Mouse (Mus musculus): ENCODE data around the gene Anks1b. TPM values are rescaled to one million over a fixed set of nuclear protein-coding genes. Genes with fewer than 3 reads are reported as not detected.

Anks1b gene
- polyA plus RNA-seq, 1 experiment from 2014 or later, result 1.9 TPM

DNA sequence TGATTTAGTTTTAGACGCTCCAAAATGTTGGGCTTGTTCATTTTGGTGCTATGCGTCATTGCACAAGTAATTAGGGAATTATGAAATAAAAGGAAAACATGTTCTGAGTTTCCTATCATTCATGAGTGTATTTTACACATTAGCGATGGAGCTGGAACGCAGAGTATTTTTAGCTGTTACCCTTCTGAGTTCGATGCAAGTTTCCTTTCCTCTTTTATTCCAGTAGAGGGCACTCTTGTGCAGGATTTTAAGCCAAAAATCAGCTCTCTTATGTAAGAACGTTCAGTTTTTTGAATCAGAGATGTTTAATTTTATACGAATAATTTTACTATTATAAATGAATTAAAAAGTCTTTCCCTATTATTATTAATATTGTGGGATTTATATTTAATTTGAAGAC is 208.3 kb downstream of the Anks1b start:
- WGBS, result 17% methylated on average over 7 of the region's 7 CpGs
- Histone ChIP-seq H3K9me3 (no peaks in the 10 kb centered on the region), H3K9ac (no peak overlapping the region), H3K27ac (no peak overlapping the region), H3K4me3 (replicated peaks) (no peak overlapping the region), H3K4me1 (no peaks in the 10 kb centered on the region), H3K4me2 (no peak overlapping the region), H3K36me3 (no peaks in the 10 kb centered on the region), H3K27me3 (replicated peaks) (no peaks in the 10 kb centered on the region)
- ATAC-seq (ENCODE audit: insufficient read depth, low FRiP score, low read depth), result no peak

DNA sequence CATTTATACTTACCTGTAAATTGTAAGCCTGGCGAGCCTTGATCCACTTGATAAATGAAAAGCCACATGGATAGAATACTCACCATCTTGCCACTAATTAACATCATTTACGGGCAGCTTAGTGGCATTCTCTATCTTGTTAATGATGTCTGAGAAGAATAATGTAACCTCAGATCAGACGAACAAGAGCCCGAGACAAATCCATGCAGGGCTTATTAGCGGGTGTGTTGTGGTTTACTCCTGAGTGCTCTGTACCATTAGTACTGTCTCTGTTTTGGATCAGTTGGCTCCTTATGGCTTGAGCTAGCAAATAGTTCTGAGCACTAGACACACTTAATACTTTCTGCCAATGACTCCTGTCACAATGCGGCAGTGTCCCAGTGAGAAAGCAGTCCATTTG is 220.6 kb downstream of the Anks1b start:
- 84% methylated on average over 6 of the region's 6 CpGs for WGBS
- H3K27me3 ChIP-seq (replicated peaks), result no peaks in the 10 kb centered on the region
- H3K9ac ChIP-seq, result no peak overlapping the region
- no peak overlapping the region for H3K4me3 ChIP-seq (replicated peaks)
- H3K4me2 ChIP-seq, result no peak overlapping the region
- no peaks in the 10 kb centered on the region for H3K9me3 ChIP-seq
- no peaks in the 10 kb centered on the region for H3K36me3 ChIP-seq
- ATAC-seq (ENCODE audit: insufficient read depth, low FRiP score, low read depth), result no peak
- H3K4me1 ChIP-seq, result no peaks in the 10 kb centered on the region
- H3K27ac ChIP-seq, result no peak overlapping the region

DNA sequence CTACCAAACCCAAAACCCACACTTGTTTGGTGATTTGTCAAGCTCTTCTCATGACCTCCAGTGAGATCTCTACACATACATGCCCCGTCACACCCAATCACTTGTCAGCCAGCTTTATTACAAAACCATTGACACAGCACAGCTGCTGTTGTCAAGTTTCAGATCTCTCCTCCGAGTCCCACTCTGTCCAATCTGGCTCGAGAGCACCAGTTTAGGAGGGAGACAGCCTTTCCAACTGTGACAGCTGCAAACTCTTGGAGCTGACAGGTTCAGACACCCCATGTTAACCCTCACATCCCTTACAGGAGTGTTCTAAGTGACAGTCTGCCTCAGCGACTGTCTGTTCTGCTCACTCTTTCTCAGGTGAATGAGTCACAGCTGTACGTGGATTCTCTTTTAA is 239.4 kb downstream of the Anks1b start:
- Histone ChIP-seq H3K4me2 (no peak overlapping the region), H3K4me1 (no peaks in the 10 kb centered on the region), H3K9me3 (no peaks in the 10 kb centered on the region), H3K27me3 (replicated peaks) (no peaks in the 10 kb centered on the region), H3K9ac (no peak overlapping the region), H3K27ac (no peak overlapping the region), H3K4me3 (replicated peaks) (no peak overlapping the region), H3K36me3 (no peaks in the 10 kb centered on the region)
- no peak for ATAC-seq (ENCODE audit: insufficient read depth, low FRiP score, low read depth)
- WGBS, result 43% methylated on average over 5 of the region's 5 CpGs

DNA sequence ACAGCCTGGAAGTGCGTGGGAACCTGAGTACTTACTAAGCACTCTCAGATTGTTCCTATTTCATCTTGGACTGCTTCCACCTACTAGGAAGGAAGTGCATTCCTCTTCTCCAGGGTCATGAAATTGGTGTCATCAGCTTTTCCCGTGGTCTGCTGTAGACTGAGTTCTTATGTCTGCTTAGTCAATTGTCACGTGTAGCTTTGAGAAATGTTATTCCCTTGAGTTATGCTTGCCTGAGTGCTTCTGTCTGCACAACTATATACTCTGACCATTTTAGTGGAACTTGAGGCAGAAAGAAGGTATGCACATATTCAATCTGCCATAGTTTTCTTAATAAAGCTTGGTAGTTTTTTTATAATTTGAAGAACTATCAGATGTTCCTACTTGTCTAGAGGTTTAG is 243.6 kb downstream of the Anks1b start:
- no peak overlapping the region for H3K9ac ChIP-seq
- no peaks in the 10 kb centered on the region for H3K4me1 ChIP-seq
- 75% methylated on average over 3 of the region's 3 CpGs for WGBS
- H3K4me3 ChIP-seq (replicated peaks), result no peak overlapping the region
- H3K4me2 ChIP-seq, result no peak overlapping the region
- H3K36me3 ChIP-seq, result no peaks in the 10 kb centered on the region
- H3K27me3 ChIP-seq (replicated peaks), result no peaks in the 10 kb centered on the region
- ATAC-seq (ENCODE audit: insufficient read depth, low FRiP score, low read depth), result no peak
- H3K9me3 ChIP-seq, result no peaks in the 10 kb centered on the region
- no peak overlapping the region for H3K27ac ChIP-seq

DNA sequence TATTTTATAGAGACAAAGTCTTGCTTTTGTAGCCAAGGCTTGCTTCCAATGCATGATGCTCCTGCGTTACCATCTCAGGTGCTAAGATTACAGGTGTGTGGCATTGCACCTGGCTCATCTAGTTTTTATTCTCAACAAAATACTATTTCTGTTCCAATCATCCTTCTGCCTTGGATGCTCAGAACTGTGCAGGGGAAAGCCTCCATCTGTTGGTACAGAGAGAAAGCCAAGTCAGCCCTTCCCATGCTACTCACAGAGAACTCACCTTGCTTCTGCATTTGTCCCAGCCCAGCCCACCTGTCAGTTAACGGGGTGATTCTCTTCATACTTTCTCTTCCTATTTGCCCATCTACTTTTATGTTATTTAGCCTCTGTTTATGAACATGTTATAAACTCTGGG is 244.5 kb downstream of the Anks1b start:
- Histone ChIP-seq H3K4me3 (replicated peaks) (no peak overlapping the region), H3K36me3 (no peaks in the 10 kb centered on the region), H3K4me1 (no peaks in the 10 kb centered on the region), H3K27ac (no peak overlapping the region), H3K4me2 (no peak overlapping the region), H3K9ac (no peak overlapping the region), H3K9me3 (no peaks in the 10 kb centered on the region), H3K27me3 (replicated peaks) (no peaks in the 10 kb centered on the region)
- ATAC-seq (ENCODE audit: insufficient read depth, low FRiP score, low read depth), result no peak
- 79% methylated on average over 2 of the region's 2 CpGs for WGBS

DNA sequence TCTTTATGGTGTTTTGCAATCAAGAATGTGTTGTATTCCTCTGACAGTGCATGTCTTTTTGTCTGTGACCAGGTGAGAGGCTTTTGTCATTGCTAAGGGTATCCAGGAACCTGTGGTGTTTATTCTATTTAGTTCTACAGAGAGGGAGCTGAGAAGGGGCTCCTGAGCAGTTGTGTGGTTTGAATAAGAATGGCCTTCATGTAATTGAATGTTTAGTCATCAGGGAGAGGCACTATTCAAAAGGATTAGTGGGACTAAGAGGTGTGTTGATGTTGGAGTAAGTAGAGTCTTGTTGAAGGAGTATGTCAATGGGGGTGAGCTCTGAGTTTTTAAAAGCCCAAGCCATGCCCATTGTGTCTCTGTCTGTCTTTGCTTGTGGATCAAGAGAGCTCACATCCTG is 264.2 kb downstream of the Anks1b start:
- no peak for ATAC-seq (ENCODE audit: insufficient read depth, low FRiP score, low read depth)
- Histone ChIP-seq H3K4me3 (replicated peaks) (no peak overlapping the region), H3K4me2 (no peak overlapping the region), H3K36me3 (no peaks in the 10 kb centered on the region), H3K9ac (no peak overlapping the region), H3K9me3 (no peaks in the 10 kb centered on the region), H3K4me1 (no peaks in the 10 kb centered on the region), H3K27ac (no peak overlapping the region), H3K27me3 (replicated peaks) (no peaks in the 10 kb centered on the region)

DNA sequence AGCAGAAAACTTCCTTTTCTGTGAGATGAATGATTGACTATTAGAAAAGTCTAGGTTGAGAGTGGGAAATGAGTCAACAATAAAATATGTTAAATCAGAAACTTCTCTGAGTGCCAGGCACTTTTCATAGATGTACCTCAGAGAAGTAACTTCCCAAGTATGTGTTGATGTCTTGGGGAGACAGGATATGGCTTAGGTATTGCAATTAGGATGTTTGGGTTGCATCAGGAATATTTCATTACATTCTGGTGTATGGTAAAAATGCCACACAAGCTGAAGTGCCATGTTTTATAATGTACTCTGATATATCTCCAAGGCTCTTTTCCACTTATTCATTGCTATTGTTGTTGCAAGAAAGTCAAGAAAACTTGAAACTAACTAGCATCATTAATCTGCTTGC is 267.6 kb downstream of the Anks1b start:
- Histone ChIP-seq H3K4me2 (no peak overlapping the region), H3K9me3 (no peaks in the 10 kb centered on the region), H3K4me1 (no peaks in the 10 kb centered on the region), H3K36me3 (no peaks in the 10 kb centered on the region), H3K9ac (no peak overlapping the region), H3K27me3 (replicated peaks) (no peaks in the 10 kb centered on the region), H3K4me3 (replicated peaks) (no peak overlapping the region), H3K27ac (no peak overlapping the region)
- no peak for ATAC-seq (ENCODE audit: insufficient read depth, low FRiP score, low read depth)

DNA sequence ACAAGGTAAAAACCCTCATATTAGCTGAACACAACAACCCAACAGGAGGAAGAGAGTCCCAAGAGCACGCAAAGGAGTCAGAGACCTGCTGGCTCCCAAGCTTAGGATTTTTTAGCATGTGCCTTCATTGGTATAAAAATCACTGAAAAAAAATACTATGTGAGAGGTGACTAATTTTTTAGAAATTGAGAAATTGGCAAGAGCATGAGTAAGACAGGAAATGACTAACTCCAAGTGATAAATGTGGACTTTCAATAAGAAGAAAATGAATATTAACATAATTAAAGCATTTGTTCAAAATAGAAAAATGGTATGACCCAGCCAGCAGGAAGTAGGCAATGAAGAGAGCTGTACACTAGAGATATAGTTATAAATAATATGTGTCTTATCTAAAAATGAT is 271.1 kb downstream of the Anks1b start:
- 95% methylated on average over 1 of the region's 1 CpGs for WGBS
- H3K4me1 ChIP-seq, result no peaks in the 10 kb centered on the region
- no peak for ATAC-seq (ENCODE audit: insufficient read depth, low FRiP score, low read depth)
- no peak overlapping the region for H3K4me2 ChIP-seq
- no peak overlapping the region for H3K4me3 ChIP-seq (replicated peaks)
- H3K9ac ChIP-seq, result no peak overlapping the region
- H3K36me3 ChIP-seq, result no peaks in the 10 kb centered on the region
- H3K27ac ChIP-seq, result no peak overlapping the region
- no peaks in the 10 kb centered on the region for H3K9me3 ChIP-seq
- H3K27me3 ChIP-seq (replicated peaks), result no peaks in the 10 kb centered on the region

DNA sequence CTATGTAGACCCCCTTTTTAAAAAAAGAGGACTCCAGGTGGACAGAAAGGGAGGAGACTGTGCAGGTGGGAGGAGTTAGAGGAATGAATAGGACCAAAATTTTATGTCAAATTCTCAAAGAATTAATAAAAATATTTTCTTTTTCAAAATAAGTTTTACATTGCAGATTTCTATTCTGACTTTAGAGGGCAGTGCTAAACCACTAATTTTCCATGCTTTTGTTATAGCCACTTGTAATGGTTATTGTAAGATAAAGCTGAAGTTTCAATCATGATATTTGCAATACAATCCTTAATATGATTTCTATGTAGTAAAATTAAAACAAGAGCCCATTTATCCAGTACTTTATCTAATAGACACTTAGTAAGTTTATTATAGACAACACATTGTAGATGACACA is 278.2 kb downstream of the Anks1b start:
- H3K4me1 ChIP-seq, result no peaks in the 10 kb centered on the region
- H3K27me3 ChIP-seq (replicated peaks), result no peaks in the 10 kb centered on the region
- H3K4me3 ChIP-seq (replicated peaks), result no peak overlapping the region
- H3K27ac ChIP-seq, result no peak overlapping the region
- no peak overlapping the region for H3K4me2 ChIP-seq
- no peak overlapping the region for H3K9ac ChIP-seq
- H3K9me3 ChIP-seq, result no peaks in the 10 kb centered on the region
- H3K36me3 ChIP-seq, result no peaks in the 10 kb centered on the region
- no peak for ATAC-seq (ENCODE audit: insufficient read depth, low FRiP score, low read depth)

DNA sequence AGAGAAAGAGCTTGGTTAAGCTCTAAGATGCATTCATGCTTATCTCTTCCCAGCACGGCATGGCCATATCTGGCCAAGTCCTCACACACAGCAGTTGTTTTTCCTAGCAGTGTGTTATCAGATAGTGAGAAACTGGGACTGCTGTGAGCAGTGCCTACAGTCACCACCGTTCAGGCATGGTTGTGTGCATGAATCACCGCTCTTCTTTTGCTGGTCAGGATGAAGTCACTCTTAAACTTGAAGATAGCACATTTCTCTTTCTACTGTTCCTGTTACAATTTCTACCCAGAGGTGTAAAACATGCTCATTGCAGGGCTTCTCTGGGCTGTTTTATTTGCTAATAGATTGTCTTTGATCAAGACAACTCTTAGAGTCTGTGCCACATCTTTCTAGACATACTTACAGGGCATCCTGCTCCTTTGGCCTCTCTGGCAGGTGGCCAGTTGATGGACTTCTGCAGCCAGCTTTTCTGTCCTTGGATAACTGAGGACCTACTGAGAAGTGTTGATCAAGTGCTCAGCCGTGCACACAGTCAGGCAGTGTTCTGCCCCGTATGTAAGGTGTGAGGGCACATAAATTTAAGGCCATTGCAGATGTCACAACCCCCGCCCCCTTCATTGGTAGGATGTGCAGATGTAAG is 296.8 kb downstream of the Anks1b start:
- WGBS, result 61% methylated on average over 6 of the region's 6 CpGs
- H3K4me2 ChIP-seq, result no peak overlapping the region
- H3K9ac ChIP-seq, result no peak overlapping the region
- no peaks in the 10 kb centered on the region for H3K36me3 ChIP-seq
- H3K27ac ChIP-seq, result no peak overlapping the region
- H3K9me3 ChIP-seq, result no peaks in the 10 kb centered on the region
- no peaks in the 10 kb centered on the region for H3K27me3 ChIP-seq (replicated peaks)
- H3K4me1 ChIP-seq, result no peaks in the 10 kb centered on the region
- no peak for ATAC-seq (ENCODE audit: insufficient read depth, low FRiP score, low read depth)
- H3K4me3 ChIP-seq (replicated peaks), result no peak overlapping the region

DNA sequence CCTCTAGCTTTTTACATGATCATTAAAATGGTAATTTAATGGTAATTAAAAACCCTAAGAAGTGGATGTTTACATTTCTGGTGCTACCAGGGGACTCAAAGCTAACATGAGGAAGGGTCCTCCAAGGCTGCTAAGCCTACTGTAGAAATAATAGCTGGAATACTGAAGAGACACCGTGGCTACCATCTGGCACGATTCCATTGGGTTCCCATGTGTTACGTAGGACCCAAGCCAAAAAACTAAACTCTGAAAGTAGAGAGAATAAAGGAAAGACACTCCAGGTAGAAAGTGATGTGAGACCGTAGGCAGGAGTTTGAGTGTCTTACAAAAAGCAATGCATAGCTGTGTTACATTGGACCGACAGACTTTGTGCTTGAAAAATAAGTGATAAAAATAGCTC is 317.1 kb downstream of the Anks1b start:
- Histone ChIP-seq H3K36me3 (no peaks in the 10 kb centered on the region), H3K4me1 (no peaks in the 10 kb centered on the region), H3K27ac (no peak overlapping the region), H3K27me3 (replicated peaks) (no peaks in the 10 kb centered on the region), H3K9ac (no peak overlapping the region), H3K4me2 (no peak overlapping the region), H3K9me3 (no peaks in the 10 kb centered on the region), H3K4me3 (replicated peaks) (no peak overlapping the region)
- no peak for ATAC-seq (ENCODE audit: insufficient read depth, low FRiP score, low read depth)
- WGBS, result 69% methylated on average over 5 of the region's 5 CpGs

DNA sequence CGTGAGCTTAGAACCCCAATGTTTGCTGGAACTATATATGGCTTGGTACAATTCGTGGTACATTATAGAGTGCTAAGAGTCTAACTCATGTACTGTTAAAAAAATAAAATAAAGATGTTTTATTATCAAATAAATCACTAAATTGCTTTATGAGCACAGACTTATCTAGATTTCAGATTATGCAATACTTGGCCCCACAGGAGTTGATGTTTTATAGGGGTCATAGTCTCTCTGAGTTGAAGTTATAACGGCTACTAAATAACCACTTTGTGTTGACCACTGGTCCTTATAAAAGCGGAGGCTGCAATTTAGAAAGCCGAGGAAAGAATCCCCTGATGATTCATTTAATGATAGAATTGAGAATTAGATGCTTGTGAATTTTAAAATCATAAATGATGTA is 323.6 kb downstream of the Anks1b start:
- 82% methylated on average over 5 of the region's 5 CpGs for WGBS
- H3K9me3 ChIP-seq, result no peaks in the 10 kb centered on the region

DNA sequence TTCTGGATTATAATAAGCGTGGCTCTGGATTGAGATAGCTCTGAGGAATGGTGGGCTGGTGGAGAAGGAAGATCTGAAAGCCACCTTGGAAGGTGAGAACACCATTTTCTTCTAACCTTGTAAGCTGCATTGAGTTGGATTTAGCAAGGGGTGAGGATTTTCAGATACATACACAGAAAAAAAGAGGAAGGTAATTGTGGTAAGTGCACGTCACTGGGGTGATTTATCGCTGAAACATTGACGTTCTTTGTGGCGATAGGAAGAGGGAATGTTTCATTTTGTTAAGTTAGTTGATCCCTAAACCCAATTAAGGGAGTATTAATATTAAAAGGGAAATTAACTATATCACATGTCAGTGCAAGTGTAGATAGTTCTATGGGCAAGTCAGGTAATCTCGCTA is 336.7 kb downstream of the Anks1b start:
- no peak for ATAC-seq (ENCODE audit: insufficient read depth, low FRiP score, low read depth)
- Histone ChIP-seq H3K9me3 (no peaks in the 10 kb centered on the region), H3K36me3 (no peaks in the 10 kb centered on the region), H3K4me2 (no peak overlapping the region), H3K27ac (no peak overlapping the region), H3K4me1 (no peaks in the 10 kb centered on the region), H3K27me3 (replicated peaks) (no peaks in the 10 kb centered on the region), H3K4me3 (replicated peaks) (no peak overlapping the region), H3K9ac (no peak overlapping the region)
- 75% methylated on average over 6 of the region's 6 CpGs for WGBS

More for the DNA sequence above, 323.6 kb downstream of the Anks1b start:
- Histone ChIP-seq H3K27me3 (replicated peaks) (no peaks in the 10 kb centered on the region), H3K36me3 (no peaks in the 10 kb centered on the region), H3K9ac (no peak overlapping the region), H3K4me2 (no peak overlapping the region), H3K27ac (no peak overlapping the region), H3K4me1 (no peaks in the 10 kb centered on the region), H3K4me3 (replicated peaks) (no peak overlapping the region)
- ATAC-seq (ENCODE audit: insufficient read depth, low FRiP score, low read depth), result no peak

Data from stomach, embryonic 15.5 days (tissue).